Mouse (Mus musculus): ENCODE results near the gene Gm379. TPM values are rescaled to one million over a fixed set of nuclear protein-coding genes. Genes with fewer than 3 reads are reported as not detected.

Gene Gm379
- not detected in 2 replicates for polyA plus RNA-seq (2016; fragmentation: Nextera tagmentation; extraction: Ambion mirVana)

DNA sequence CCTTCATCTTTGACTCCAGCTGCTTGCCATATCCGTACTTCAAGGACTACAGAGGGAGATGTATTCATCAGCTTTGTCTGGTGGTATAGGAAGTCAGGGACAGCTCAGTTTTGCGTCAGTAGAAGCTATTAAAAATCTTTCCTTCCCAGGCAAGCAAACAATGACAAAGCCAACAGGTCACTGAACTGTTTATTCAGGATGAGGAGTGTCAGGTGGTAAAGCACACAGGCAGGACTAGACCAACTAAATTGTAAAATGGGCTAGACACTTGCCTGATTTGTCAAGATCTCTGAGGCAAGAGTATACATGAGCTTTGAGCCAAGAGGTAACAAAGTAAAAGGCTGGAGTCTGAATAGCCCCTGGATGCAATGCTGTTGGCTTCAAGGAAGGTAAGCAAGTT, at the start of gene Gm379:
Gene Gm379 (minus strand): TSS at position 7 of the 400 bp plus-strand sequence.
- Histone ChIP-seq H3K9me3 (replicated peaks) (no peaks in the 10 kb centered on the region), H3K27ac (replicated peaks) (no peak within 1 kb of the TSS), H3K4me3 (no peak within 1 kb of the TSS), H3K36me3 (no peaks in the 10 kb centered on the region), H3K27me3 (ENCODE audit: low read depth, poor library complexity, severe bottlenecking) (no peaks in the 10 kb centered on the region), H3K4me1 (no peaks in the 10 kb centered on the region)
- 78% methylated on average over 2 of the region's 2 CpGs for WGBS
- no peak for DNase-seq (ENCODE audit: low spot score)

DNA sequence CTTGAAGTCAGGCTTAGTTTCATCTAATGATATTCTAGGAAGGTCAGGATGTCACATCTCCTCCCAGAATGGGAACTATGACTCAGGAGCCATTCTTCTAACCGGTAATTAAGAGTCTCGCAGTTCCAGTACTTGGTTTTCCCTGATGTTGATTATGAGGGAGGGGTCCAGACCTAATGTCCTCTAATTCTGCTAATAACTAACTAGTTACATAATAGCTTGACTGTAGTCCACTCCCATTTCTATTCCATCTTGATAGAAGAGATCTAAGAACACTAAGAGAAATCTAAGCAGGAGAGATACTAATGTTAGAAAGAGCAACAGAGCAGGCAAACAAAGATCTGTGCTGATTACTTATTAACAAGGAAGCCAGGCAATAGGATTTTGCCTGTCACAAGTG, 39.6 kb upstream of the Gm379 start:
- Histone ChIP-seq H3K27ac (replicated peaks) (no peak overlapping the region), H3K4me3 (no peak overlapping the region), H3K4me1 (no peaks in the 10 kb centered on the region), H3K36me3 (no peaks in the 10 kb centered on the region), H3K9me3 (replicated peaks) (no peaks in the 10 kb centered on the region), H3K27me3 (ENCODE audit: low read depth, poor library complexity, severe bottlenecking) (no peaks in the 10 kb centered on the region)
- DNase-seq (ENCODE audit: low spot score) = no peak
- 72% methylated on average over 2 of the region's 2 CpGs for WGBS

DNA sequence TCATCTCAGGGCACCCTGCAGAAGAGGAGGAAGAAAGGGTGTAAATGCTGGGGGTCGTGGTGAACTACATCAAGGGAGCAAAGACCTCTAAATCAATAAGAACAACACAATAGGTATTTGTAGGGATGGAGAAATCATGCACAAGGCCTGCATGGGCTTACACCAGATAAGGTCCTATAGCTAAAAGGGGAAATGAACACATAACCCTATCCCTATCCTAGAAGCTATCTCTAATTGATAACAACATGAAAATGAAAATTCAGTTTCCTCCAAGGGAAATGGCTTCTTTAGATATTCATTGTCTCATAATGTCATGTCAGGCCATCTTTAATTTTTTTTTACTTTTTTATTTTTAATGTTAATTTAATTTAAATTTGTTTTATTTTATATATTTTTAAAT, 4.2 kb upstream of the Gm379 start:
- Histone ChIP-seq H3K27ac (replicated peaks) (no peak overlapping the region), H3K4me3 (no peak overlapping the region), H3K36me3 (no peaks in the 10 kb centered on the region), H3K27me3 (ENCODE audit: low read depth, poor library complexity, severe bottlenecking) (no peaks in the 10 kb centered on the region), H3K9me3 (replicated peaks) (no peaks in the 10 kb centered on the region), H3K4me1 (no peaks in the 10 kb centered on the region)
- DNase-seq (ENCODE audit: low spot score) = no peak
- 57% methylated on average over 1 of the region's 1 CpGs for WGBS

DNA sequence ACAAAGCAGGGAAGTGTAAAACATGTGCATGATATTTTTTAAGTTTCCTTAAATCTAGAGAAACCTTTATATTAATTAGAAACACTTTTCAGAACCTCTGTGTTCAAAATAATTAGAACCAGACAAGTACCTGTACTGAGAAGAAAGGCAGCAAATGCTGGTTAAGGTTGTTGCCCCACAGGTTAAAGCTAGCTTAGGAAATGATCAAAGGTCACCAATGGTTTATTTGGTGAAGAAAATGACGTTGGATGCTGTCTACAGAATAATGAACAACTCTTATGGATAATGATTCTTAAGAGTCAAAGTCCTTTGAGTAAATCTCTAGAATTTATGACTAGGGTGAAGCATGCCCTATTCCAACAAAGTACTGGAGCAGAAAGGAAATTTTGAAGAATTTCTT, 42.7 kb downstream of the Gm379 start:
- Histone ChIP-seq H3K4me1 (no peaks in the 10 kb centered on the region), H3K4me3 (no peak overlapping the region), H3K27ac (replicated peaks) (no peak overlapping the region), H3K9me3 (replicated peaks) (no peaks in the 10 kb centered on the region), H3K36me3 (no peaks in the 10 kb centered on the region), H3K27me3 (ENCODE audit: low read depth, poor library complexity, severe bottlenecking) (no peaks in the 10 kb centered on the region)
- no peak for DNase-seq (ENCODE audit: low spot score)
- 59% methylated on average over 1 of the region's 1 CpGs for WGBS

DNA sequence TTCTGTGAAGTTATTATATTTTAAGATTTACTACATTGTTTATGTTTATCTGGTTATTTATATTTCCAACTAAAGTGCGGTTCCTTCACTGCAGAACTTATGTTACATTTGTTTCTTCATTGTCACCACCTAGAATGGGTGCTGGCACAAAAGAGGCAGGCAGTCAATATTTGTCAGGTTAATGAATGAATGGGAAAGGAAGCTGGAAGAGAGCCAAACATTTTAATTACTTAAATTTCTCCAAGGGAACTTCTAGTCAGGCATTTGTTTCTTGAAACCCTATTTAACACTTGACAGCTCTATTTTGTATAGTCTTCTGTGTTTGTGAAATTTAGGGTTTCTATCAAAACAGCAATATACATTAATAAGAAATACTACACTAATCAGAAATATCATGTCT, 43.8 kb downstream of the Gm379 start:
- H3K9me3 ChIP-seq (replicated peaks) = no peaks in the 10 kb centered on the region
- no peak for DNase-seq (ENCODE audit: low spot score)
- no peak overlapping the region for H3K27ac ChIP-seq (replicated peaks)
- no peaks in the 10 kb centered on the region for H3K27me3 ChIP-seq (ENCODE audit: low read depth, poor library complexity, severe bottlenecking)
- H3K4me1 ChIP-seq = no peaks in the 10 kb centered on the region
- H3K36me3 ChIP-seq = no peaks in the 10 kb centered on the region
- no peak overlapping the region for H3K4me3 ChIP-seq
- 93% methylated on average over 1 of the region's 1 CpGs for WGBS

Other genes with a start within 250 kb of the Gm379 start
- 2.8 and 3.4 TPM in 2 replicates for gene Brwd3, start 169.5 kb upstream of the Gm379 start, polyA plus RNA-seq (2016; fragmentation: Nextera tagmentation; extraction: Ambion mirVana)

All from midbrain, embryonic 10.5 days (tissue).